Mouse (Mus musculus) kidney, postnatal 4 days (tissue): ENCODE results near the gene Mmp12.
"Not testable (repeated sequence)": the region's sequence is repeated elsewhere in the genome, so short reads cannot be mapped to it uniquely, and the experiment has no call there.

Experiments
- DNase-seq, 2 experiments: peaks; one replicate each; pipeline ENCODE4 v3.0.0; 2021; ENCODE audit warnings: mixed read lengths in 2 of 2

The Mmp12 gene

GRCm38 (mm10) chr9:7344107-7344506, at the start of gene Mmp12:
Mmp12 (plus strand) TSS chr9:7344381.
- DNase-seq = no peak

- no peak for DNase-seq
Measured at GRCm38 (mm10) chr9:7331847-7332246, 12.3 kb upstream of the Mmp12 start.

- DNase-seq = no peak
Measured at GRCm38 (mm10) chr9:7335766-7336680, 8.2 kb upstream of the Mmp12 start.

- no peak for DNase-seq
Measured at GRCm38 (mm10) chr9:7336740-7337483, 7.3 kb upstream of the Mmp12 start.

- no peak for DNase-seq
Measured at GRCm38 (mm10) chr9:7345513-7345912, 1.3 kb downstream of the Mmp12 start.

GRCm38 (mm10) chr9:7354535-7354934, 10.4 kb downstream of the Mmp12 start:
- DNase-seq = no peak

GRCm38 (mm10) chr9:7387947-7388346, 43.8 kb downstream of the Mmp12 start, which contains the start of gene Mmp1b:
Mmp1b (minus strand) TSS chr9:7388047.
- no peak for DNase-seq

GRCm38 (mm10) chr9:7396556-7396955, 52.4 kb downstream of the Mmp12 start:
- DNase-seq = not testable (repeated sequence)
